Mouse (Mus musculus) embryo, embryonic 11 days (tissue): ENCODE results near the gene Rasgrf2.
"Not testable (repeated sequence)": the region's sequence is repeated elsewhere in the genome, so short reads cannot be mapped to it uniquely, and the experiment has no call there.

ENCODE experiments used
- DNase-seq: peaks from one replicate; pipeline ENCODE4 v3.0.0-alpha.2; 2015

The Rasgrf2 gene

GRCm38 (mm10) chr13:92131384-92132150, at the start of gene Rasgrf2:
TSS of gene Rasgrf2 (minus strand) at chr13:92131656.
- peak; percentile 69 for DNase-seq

- not testable (repeated sequence) for DNase-seq
Observed at GRCm38 (mm10) chr13:92172686-92173085, 41.2 kb upstream of the Rasgrf2 start.

- no peak for DNase-seq
Observed at GRCm38 (mm10) chr13:92150551-92150950, 19.1 kb upstream of the Rasgrf2 start.

- DNase-seq = no peak
Observed at GRCm38 (mm10) chr13:92148858-92149257, 17.4 kb upstream of the Rasgrf2 start.

- no peak for DNase-seq
Observed at GRCm38 (mm10) chr13:92134792-92135191, 3.3 kb upstream of the Rasgrf2 start.

GRCm38 (mm10) chr13:92132599-92132998, 1.1 kb upstream of the Rasgrf2 start:
- no peak for DNase-seq

GRCm38 (mm10) chr13:92130994-92131383, 467 bp downstream of the Rasgrf2 start:
- peak; percentile 31 for DNase-seq

- DNase-seq = no peak
Observed at GRCm38 (mm10) chr13:92129877-92130276, 1.6 kb downstream of the Rasgrf2 start.

GRCm38 (mm10) chr13:92125902-92126301, 5.6 kb downstream of the Rasgrf2 start:
- DNase-seq = no peak

GRCm38 (mm10) chr13:92119623-92120022, 11.8 kb downstream of the Rasgrf2 start:
- no peak for DNase-seq

GRCm38 (mm10) chr13:92114076-92114475, 17.4 kb downstream of the Rasgrf2 start:
- DNase-seq = no peak

- DNase-seq = no peak
Observed at GRCm38 (mm10) chr13:92108237-92108636, 23.2 kb downstream of the Rasgrf2 start.

- no peak for DNase-seq
Observed at GRCm38 (mm10) chr13:92104259-92104658, 27.2 kb downstream of the Rasgrf2 start.

- DNase-seq = no peak
Observed at GRCm38 (mm10) chr13:92098484-92098883, 33.0 kb downstream of the Rasgrf2 start.

GRCm38 (mm10) chr13:92095131-92096090, 36.0 kb downstream of the Rasgrf2 start:
- DNase-seq = no peak

- DNase-seq = no peak
Observed at GRCm38 (mm10) chr13:92093712-92094290, 37.7 kb downstream of the Rasgrf2 start.

GRCm38 (mm10) chr13:92073111-92073510, 58.3 kb downstream of the Rasgrf2 start:
- DNase-seq = no peak

GRCm38 (mm10) chr13:92068651-92069050, 62.8 kb downstream of the Rasgrf2 start:
- DNase-seq = no peak

- no peak for DNase-seq
Observed at GRCm38 (mm10) chr13:92067831-92068230, 63.6 kb downstream of the Rasgrf2 start.

- no peak for DNase-seq
Observed at GRCm38 (mm10) chr13:92053748-92054147, 77.7 kb downstream of the Rasgrf2 start.

- DNase-seq = no peak
Observed at GRCm38 (mm10) chr13:92053001-92053400, 78.5 kb downstream of the Rasgrf2 start.

- DNase-seq = peak; percentile 19
Observed at GRCm38 (mm10) chr13:92051216-92051615, 80.2 kb downstream of the Rasgrf2 start.
